Mouse (Mus musculus) cerebellum, adult 9-10 months (tissue): ENCODE measurements around the gene Pole3.
A peak's percentile ranks its signal among the peaks of the same experiment; 100 is the strongest.

ENCODE experiments used
- DNase-seq: peaks from one replicate; pipeline ENCODE4 v3.0.0; 2022

The Pole3 gene

GRCm38 (mm10) chr4:62518416-62519121 is 6.3 kb downstream of the Pole3 start:
- DNase-seq = peak; percentile 88

GRCm38 (mm10) chr4:62517538-62518415 is 7.1 kb downstream of the Pole3 start:
- DNase-seq = peak; percentile 47

GRCm38 (mm10) chr4:62517046-62517445 is 7.8 kb downstream of the Pole3 start:
- no peak for DNase-seq

GRCm38 (mm10) chr4:62516579-62516978 is 8.3 kb downstream of the Pole3 start:
- DNase-seq = peak; percentile 43

- DNase-seq = peak; percentile 76
Observed at GRCm38 (mm10) chr4:62516079-62516478, 8.8 kb downstream of the Pole3 start.

GRCm38 (mm10) chr4:62515490-62515889 is 9.4 kb downstream of the Pole3 start:
- peak; percentile 64 for DNase-seq

GRCm38 (mm10) chr4:62514995-62515394 is 9.9 kb downstream of the Pole3 start:
- DNase-seq = peak; percentile 39

- peak; percentile 31 for DNase-seq
Observed at GRCm38 (mm10) chr4:62513998-62514506, 10.8 kb downstream of the Pole3 start.

- DNase-seq = no peak
Observed at GRCm38 (mm10) chr4:62509946-62510345, 14.9 kb downstream of the Pole3 start.

GRCm38 (mm10) chr4:62508839-62509238 is 16.0 kb downstream of the Pole3 start:
- DNase-seq = no peak

GRCm38 (mm10) chr4:62506798-62507197 is 18.1 kb downstream of the Pole3 start:
- peak; percentile 71 for DNase-seq

GRCm38 (mm10) chr4:62505991-62506390 is 18.9 kb downstream of the Pole3 start:
- DNase-seq = no peak

GRCm38 (mm10) chr4:62503374-62503970 is 21.4 kb downstream of the Pole3 start, which contains the start of gene Hdhd3:
Gene Hdhd3 (minus strand): TSS chr4:62503467.
- DNase-seq = no peak

GRCm38 (mm10) chr4:62502969-62503368 is 21.9 kb downstream of the Pole3 start:
- DNase-seq = peak; percentile 53

GRCm38 (mm10) chr4:62501964-62502732 is 22.7 kb downstream of the Pole3 start:
- DNase-seq = peak; percentile 93

GRCm38 (mm10) chr4:62501534-62501933 is 23.3 kb downstream of the Pole3 start:
- peak; percentile 49 for DNase-seq

GRCm38 (mm10) chr4:62500799-62501198 is 24.1 kb downstream of the Pole3 start:
- DNase-seq = peak; percentile 38

GRCm38 (mm10) chr4:62496815-62497214 is 28.1 kb downstream of the Pole3 start:
- peak; percentile 50 for DNase-seq

- DNase-seq = no peak
Observed at GRCm38 (mm10) chr4:62495946-62496345, 28.9 kb downstream of the Pole3 start.

- DNase-seq = no peak
Observed at GRCm38 (mm10) chr4:62494230-62494629, 30.6 kb downstream of the Pole3 start.

GRCm38 (mm10) chr4:62492682-62493081 is 32.2 kb downstream of the Pole3 start:
- no peak for DNase-seq

- DNase-seq = no peak
Observed at GRCm38 (mm10) chr4:62487914-62488313, 37.0 kb downstream of the Pole3 start.
